8 mouse cellular contexts compared by ENCODE assay signal in the genomic region with DNA sequence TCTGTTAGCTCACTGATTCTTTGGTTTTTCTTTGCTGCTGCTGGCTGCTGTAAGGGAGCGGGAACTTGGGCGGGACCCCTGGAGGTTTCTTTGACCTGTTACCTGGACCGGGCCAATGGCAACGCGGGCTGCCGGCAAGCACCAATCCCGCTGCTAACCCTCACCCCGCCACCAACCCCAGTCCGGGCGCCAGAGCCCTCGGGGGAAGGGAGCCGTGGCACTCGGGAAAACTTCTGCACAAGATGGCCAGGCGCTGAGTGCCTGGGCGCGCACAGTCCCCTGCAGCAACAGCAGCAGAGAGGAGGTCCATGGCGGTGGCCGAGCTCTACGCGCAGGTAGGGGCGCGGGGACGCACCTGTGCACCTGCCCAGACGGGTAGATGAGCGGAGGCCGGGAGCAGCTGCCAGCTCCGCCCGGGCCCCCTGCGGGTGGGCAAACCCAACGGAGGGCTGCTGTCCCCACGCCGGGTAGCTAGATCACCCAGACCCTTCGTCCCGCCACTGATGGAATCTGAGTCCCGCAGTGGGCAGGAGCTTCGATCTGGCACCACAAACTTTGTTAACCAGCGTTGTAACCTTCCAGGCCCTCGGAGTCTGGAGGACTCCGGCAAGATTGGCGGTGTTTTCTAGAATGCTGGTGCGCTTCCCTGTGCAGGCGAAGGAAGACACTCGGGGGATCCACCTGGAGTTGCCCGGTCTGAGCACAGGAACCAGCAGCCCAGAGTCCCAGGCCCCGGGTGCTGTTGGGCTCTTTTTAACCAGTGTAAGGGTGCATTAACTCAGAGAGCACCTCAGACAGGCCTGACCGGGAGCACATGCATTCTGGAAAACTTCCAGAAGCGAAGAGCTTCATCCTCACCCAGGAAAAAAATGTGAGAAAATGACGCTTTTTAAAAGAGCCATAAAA. TPM values are rescaled to one million over a fixed set of nuclear protein-coding genes. Genes with fewer than 3 reads are reported as not detected.
DNase-seq lines count a peak whose midpoint lies in the region; ATAC-seq and TF ChIP-seq lines count a peak whose summit lies in the region.

A gene (plus strand): TSS at position 180 of the 906 bp plus-strand sequence.

- H3K9ac ChIP-seq in forebrain, embryonic 14.5 days (ENCODE audit: low read length), result peak within 1 kb of the TSS; percentile 46
- H3K9ac ChIP-seq in limb, embryonic 12.5 days (replicated peaks), result peak within 1 kb of the TSS; percentile 31; the same call in 1 of the 2 replicates
- H3K9ac ChIP-seq in midbrain, embryonic 12.5 days (replicated peaks), result peak within 1 kb of the TSS; percentile 37

- no peaks in the 10 kb centered on the region for H3K9me3 ChIP-seq in forebrain, embryonic 14.5 days (replicated peaks; ENCODE audit: control insufficient read depth, low read length)
- no peaks in the 10 kb centered on the region for H3K9me3 ChIP-seq in hindbrain, embryonic 10.5 days
- no peaks in the 10 kb centered on the region for H3K9me3 ChIP-seq in limb, embryonic 12.5 days
- H3K9me3 ChIP-seq in midbrain, embryonic 12.5 days, result no peaks in the 10 kb centered on the region

- peak within 1 kb of the TSS; percentile 59 for H3K4me2 ChIP-seq in forebrain, embryonic 14.5 days (ENCODE audit: low read length)
- peak within 1 kb of the TSS; percentile 83 for H3K4me2 ChIP-seq in limb, embryonic 12.5 days
- peak within 1 kb of the TSS; percentile 63 for H3K4me2 ChIP-seq in midbrain, embryonic 12.5 days (replicated peaks)

- peak within 1 kb of the TSS; percentile 31 for H3K4me3 ChIP-seq in layer of hippocampus, adult 2 months
- peak within 1 kb of the TSS; percentile 29 for H3K4me3 ChIP-seq in forebrain, embryonic 14.5 days (ENCODE audit: low read depth, low read length)
- peak within 1 kb of the TSS; percentile 57 for H3K4me3 ChIP-seq in hindbrain, embryonic 10.5 days
- peak within 1 kb of the TSS; percentile 46 for H3K4me3 ChIP-seq in limb, embryonic 12.5 days (replicated peaks)
- H3K4me3 ChIP-seq in midbrain, embryonic 12.5 days, result peak within 1 kb of the TSS; percentile 40

- peaks cover 6% of the 10 kb centered on the region for H3K4me1 ChIP-seq in forebrain, embryonic 14.5 days (ENCODE audit: control insufficient read depth, insufficient read depth, low read length)
- H3K4me1 ChIP-seq in hindbrain, embryonic 10.5 days (replicated peaks), result peaks cover 26% of the 10 kb centered on the region
- peaks cover 6% of the 10 kb centered on the region for H3K4me1 ChIP-seq in limb, embryonic 12.5 days (replicated peaks)
- peaks cover 9% of the 10 kb centered on the region for H3K4me1 ChIP-seq in midbrain, embryonic 12.5 days

- no peak within 1 kb of the TSS for H3K27ac ChIP-seq in layer of hippocampus, adult 2 months
- no peak within 1 kb of the TSS for H3K27ac ChIP-seq in forebrain, embryonic 14.5 days (ENCODE audit: low read depth, low read length)
- H3K27ac ChIP-seq in hindbrain, embryonic 10.5 days, result peak within 1 kb of the TSS; percentile 45; the same call in 1 of the 2 replicates
- H3K27ac ChIP-seq in limb, embryonic 12.5 days, result no peak within 1 kb of the TSS
- no peak within 1 kb of the TSS for H3K27ac ChIP-seq in midbrain, embryonic 12.5 days (replicated peaks)

- WGBS in forebrain, embryonic 14.5 days, result 2% methylated on average over 47 of the region's 48 CpGs
- 3% methylated on average over 48 of the region's 48 CpGs for WGBS in hindbrain, embryonic 10.5 days
- WGBS in limb, embryonic 12.5 days, result 3% methylated on average over 48 of the region's 48 CpGs
- WGBS in midbrain, embryonic 12.5 days, result 4% methylated on average over 47 of the region's 48 CpGs

- H3K36me3 ChIP-seq in forebrain, embryonic 14.5 days (ENCODE audit: control insufficient read depth, insufficient read depth, low read length), result no peaks in the 10 kb centered on the region
- H3K36me3 ChIP-seq in hindbrain, embryonic 10.5 days, result no peaks in the 10 kb centered on the region
- no peaks in the 10 kb centered on the region for H3K36me3 ChIP-seq in limb, embryonic 12.5 days
- H3K36me3 ChIP-seq in midbrain, embryonic 12.5 days, result no peaks in the 10 kb centered on the region

- H3K27me3 ChIP-seq in forebrain, embryonic 14.5 days (replicated peaks; ENCODE audit: control insufficient read depth, insufficient read depth, low read length), result peaks cover 24% of the 10 kb centered on the region; the same call in 1 of the 2 replicates
- peaks cover 58% of the 10 kb centered on the region for H3K27me3 ChIP-seq in hindbrain, embryonic 10.5 days (ENCODE audit: insufficient read depth, poor library complexity, severe bottlenecking)
- peaks cover 42% of the 10 kb centered on the region for H3K27me3 ChIP-seq in limb, embryonic 12.5 days
- H3K27me3 ChIP-seq in midbrain, embryonic 12.5 days, result peaks cover 45% of the 10 kb centered on the region

- TF ChIP-seq CTCF in layer of hippocampus, adult 2 months (conservative IDR thresholded peaks at IDR 0.05), result no peak

- peak; percentile 46; the same call in 1 of the 2 replicates for ATAC-seq in forebrain, embryonic 14.5 days
- 0 out of 2 replicates have a peak, but pooled peaks have one; percentile 4 for ATAC-seq in limb, embryonic 12.5 days (ENCODE audit: insufficient number of reproducible peaks, insufficient read depth, low FRiP score, low TSS enrichment, low read depth)
- ATAC-seq in midbrain, embryonic 12.5 days (ENCODE audit: low FRiP score, low read depth), result peak; percentile 44; the same call in 1 of the 2 replicates

- DNase-seq in layer of hippocampus, adult 2 months (ENCODE audit: low spot score in 2 of 2), result no peak
- no peak for DNase-seq in layer of hippocampus, postnatal 25 days (ENCODE audit: extremely low spot score in 1 of 2, low spot score in 1 of 2)
- DNase-seq in forebrain, embryonic 14.5 days (ENCODE audit: low spot score), result peak; percentile 29
- DNase-seq in hindbrain, embryonic 10.5 days (ENCODE audit: low spot score), result peak; percentile 55
- no peak for DNase-seq in spleen, adult 18-20 months
- DNase-seq in frontal cortex, adult 2 months (ENCODE audit: extremely low spot score in 1 of 2, low spot score in 1 of 2), result no peak

RNA-seq across cellular contexts. Expression of the gene that starts here (rescaled TPM):
- total RNA-seq in layer of hippocampus, adult 2 months (2021), result under 1 TPM; 0.59 to 0.81 TPM
- under 1 TPM; 0.49 to 0.54 TPM for total RNA-seq in layer of hippocampus, postnatal 25 days (2021)
- polyA plus RNA-seq in forebrain, embryonic 14.5 days (2014; fragmentation: Nextera tagmentation; extraction: Ambion mirVana), result 0.10 and 0.14 TPM in 2 replicates
- 0.52 and 1.6 TPM in 2 replicates for polyA plus RNA-seq in hindbrain, embryonic 10.5 days (2016; fragmentation: Nextera tagmentation; extraction: Ambion mirVana)
- polyA plus RNA-seq in limb, embryonic 12.5 days (2016; fragmentation: Nextera tagmentation; extraction: Ambion mirVana), result 0.19 and 0.31 TPM in 2 replicates
- polyA plus RNA-seq in midbrain, embryonic 12.5 days (2016; fragmentation: Nextera tagmentation; extraction: Ambion mirVana), result 0.98 and 1.8 TPM in 2 replicates
- 1.6 and 2.0 TPM in 2 replicates for polyA plus RNA-seq in frontal cortex, adult 2 months (2012; rRNA removed)

Comparison
In these comparisons a context has a peak if more than half of its experiments do, and no peak if none do; other contexts are left out.
1. Peak in DNase-seq, ATAC-seq, H3K4me3 ChIP-seq, H3K9ac ChIP-seq and H3K4me2 ChIP-seq in forebrain, embryonic 14.5 days; RNA of the gene not detected or under 1 TPM.
2. Peak in ATAC-seq, H3K4me3 ChIP-seq, H3K9ac ChIP-seq and H3K4me2 ChIP-seq in limb, embryonic 12.5 days; RNA of the gene not detected or under 1 TPM.